Mouse (Mus musculus): Measurements from ENCODE around the gene Adamtsl3. TPM values are rescaled to one million over a fixed set of nuclear protein-coding genes. Genes with fewer than 3 reads are reported as not detected.
A peak's percentile ranks its signal among the peaks of the same experiment; 100 is the strongest.

Gene Adamtsl3
- polyA plus RNA-seq, 1 experiment, result 3.7 TPM

DNA sequence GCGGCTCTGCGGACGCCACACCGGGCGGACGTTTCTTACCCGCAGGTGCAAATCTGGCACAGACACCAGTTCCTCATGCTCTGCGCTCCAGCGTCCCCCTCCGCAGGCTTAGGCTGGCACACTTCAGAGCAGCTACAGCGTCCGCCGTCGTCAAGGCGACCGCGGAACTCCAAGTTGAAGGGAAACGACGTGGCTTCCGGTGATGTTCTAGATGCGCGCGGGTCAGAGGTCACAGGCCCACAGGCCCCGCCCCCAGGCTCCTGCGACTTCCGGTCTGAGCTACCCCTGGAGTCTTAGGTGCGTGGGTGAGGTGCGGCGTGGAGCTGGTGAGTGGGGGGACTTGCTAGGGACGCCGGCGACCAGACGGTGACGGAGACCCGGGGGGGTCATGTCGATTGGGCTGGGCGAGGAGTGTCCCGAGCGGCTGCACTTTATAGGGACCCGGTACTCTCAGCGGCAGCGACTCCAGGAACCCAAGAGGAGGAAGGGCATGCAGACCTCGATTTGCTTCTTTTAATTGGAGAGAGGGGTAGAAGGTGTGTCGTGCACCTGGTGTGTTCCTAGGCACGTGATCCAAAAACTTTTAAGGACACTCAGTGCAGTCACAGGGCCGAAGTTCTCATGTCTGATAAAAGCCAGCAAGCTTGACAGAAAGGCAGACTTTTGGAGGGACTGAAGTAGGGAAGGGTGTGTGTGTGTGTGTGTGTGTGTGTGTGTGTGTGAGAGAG, 313.0 kb downstream of the Adamtsl3 start, which contains the start of the genes Saxo2 and Efl1:
Saxo2 (minus strand) TSS at position 176 of the 728 bp plus-strand sequence.
Efl1 (plus strand) TSS at position 262 of the 728 bp plus-strand sequence.
- DNase-seq (ENCODE audit: low read depth), result peak; percentile 36

DNA sequence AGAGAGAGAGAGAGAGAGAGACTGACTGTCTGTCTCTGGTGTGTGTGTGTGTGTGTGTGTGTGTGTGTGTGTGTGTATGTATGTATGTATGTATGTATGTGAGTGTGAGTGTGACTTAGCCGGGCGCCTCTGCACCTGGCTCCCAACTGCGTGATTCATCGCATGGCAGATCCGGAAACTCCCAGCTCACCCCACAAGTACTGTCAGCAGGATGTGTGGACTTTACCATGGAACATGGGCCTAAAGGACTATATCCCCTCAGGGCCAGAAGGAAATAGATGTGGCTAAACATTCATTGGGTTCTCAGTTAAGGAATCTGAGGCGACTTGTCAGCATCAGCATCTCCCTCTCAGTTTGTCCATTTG, 313.6 kb downstream of the Adamtsl3 start:
- peak; percentile 2 for DNase-seq (ENCODE audit: low read depth)

Other genes with a start within 250 kb of the Adamtsl3 start
- 3.5 and 3.9 TPM in 2 replicates for gene Sh3gl3, start 161.9 kb upstream of the Adamtsl3 start, polyA plus RNA-seq (2012; rRNA removed)